In the genomic region with DNA sequence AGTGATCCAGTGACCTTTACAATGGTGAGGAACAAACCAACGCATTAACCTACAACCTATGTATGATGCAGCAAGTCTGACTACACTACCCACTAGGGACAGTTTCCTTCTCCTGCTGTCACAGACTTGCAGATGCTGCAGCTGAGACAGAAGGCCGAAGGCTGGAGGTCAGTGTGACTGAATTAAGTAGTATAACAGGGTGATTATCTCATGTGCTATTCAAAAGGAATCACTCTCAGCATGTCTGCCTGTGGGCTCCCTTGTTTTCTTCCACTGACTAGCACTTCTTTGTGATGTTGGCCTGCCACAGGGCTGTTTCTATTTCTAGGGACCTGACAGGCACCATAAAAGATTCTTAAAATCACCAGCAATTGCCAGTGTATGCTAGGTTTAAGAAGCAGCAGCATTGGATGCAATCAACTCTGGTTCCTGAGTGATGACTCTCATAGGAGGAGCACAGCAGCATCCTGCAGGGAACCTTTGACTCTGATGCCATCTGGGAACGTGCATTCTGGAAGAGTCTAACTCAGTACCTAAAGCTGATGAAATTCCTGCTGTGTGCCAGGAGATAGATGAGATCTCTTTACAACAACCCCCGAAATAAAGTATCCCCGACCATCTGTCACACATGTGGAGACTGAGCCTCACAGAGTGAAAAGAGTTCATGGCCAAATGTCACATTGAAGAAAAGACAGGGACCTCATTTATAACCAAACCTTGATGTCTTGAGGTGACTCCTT, we compare ENCODE assay signal across 17 mouse cellular contexts.
DNase-seq lines count a peak whose midpoint lies in the region; ATAC-seq and TF ChIP-seq lines count a peak whose summit lies in the region.
"Had no signal": no experiment of that assay in that cellular context is flagged by ENCODE, and none has a peak within 500 bp of the region (broad histone marks: within the 10 kb centered on the region; RNA-seq: fewer than 3 reads in every experiment).

No protein-coding gene starts in this region.

- no peaks in the 10 kb centered on the region for H3K4me1 ChIP-seq in embryonic facial prominence, embryonic 11.5 days (ENCODE audit: control insufficient read depth, insufficient read depth, low read length)
- H3K4me1 ChIP-seq in embryonic facial prominence, embryonic 10.5 days: peaks cover 3% of the 10 kb centered on the region
- H3K4me1 ChIP-seq in hindbrain, embryonic 13.5 days (replicated peaks): peaks cover 6% of the 10 kb centered on the region; the same call in 1 of the 2 replicates
- H3K4me1 ChIP-seq in midbrain, embryonic 16.5 days (ENCODE audit: control insufficient read depth, insufficient read depth, low read length): peaks cover 5% of the 10 kb centered on the region; the same call in 1 of the 2 replicates
- H3K4me1 ChIP-seq: lung, embryonic 15.5 days had no signal

- H3K36me3 ChIP-seq in embryonic facial prominence, embryonic 11.5 days (replicated peaks; ENCODE audit: control insufficient read depth, insufficient read depth, low read depth, low read length): no peaks in the 10 kb centered on the region
- H3K36me3 ChIP-seq in embryonic facial prominence, embryonic 10.5 days (replicated peaks): no peaks in the 10 kb centered on the region
- H3K36me3 ChIP-seq in hindbrain, embryonic 13.5 days: no peaks in the 10 kb centered on the region
- H3K36me3 ChIP-seq in midbrain, embryonic 16.5 days (ENCODE audit: control insufficient read depth, insufficient read depth, low read length): no peaks in the 10 kb centered on the region
- H3K36me3 ChIP-seq: lung, embryonic 15.5 days had no signal

- DNase-seq in embryonic facial prominence, embryonic 11.5 days (ENCODE audit: low spot score): no peak
- no peak for DNase-seq in embryonic facial prominence, embryonic 10.5 days (ENCODE audit: low spot score)
- DNase-seq in brain, embryonic 14.5 days (ENCODE audit: low read depth): peak; percentile 52
- no peak for DNase-seq in adrenal gland, postnatal 14 days
- DNase-seq in gastrocnemius, postnatal 25 days: no peak
- no peak for DNase-seq in right cerebral cortex, adult 2 months (ENCODE audit: low spot score in 2 of 2)
- DNase-seq: cerebellum, adult 11 months; heart, adult 11 months; kidney, adult 8-10 months; kidney, postnatal 4 days; left cerebral cortex, postnatal 4 days; thymus, postnatal 25 days had no signal

- ATAC-seq in embryonic facial prominence, embryonic 11.5 days (replicated peaks; ENCODE audit: insufficient number of reproducible peaks, low FRiP score, low TSS enrichment, low read depth): 0 out of 2 replicates have a peak, but pooled peaks have one; percentile 48
- ATAC-seq in hindbrain, embryonic 13.5 days (ENCODE audit: low FRiP score): peak; percentile 57
- peak; percentile 58; the same call in 1 of the 2 replicates for ATAC-seq in midbrain, embryonic 16.5 days
- ATAC-seq: Patski had no signal

- H3K27me3 ChIP-seq in embryonic facial prominence, embryonic 11.5 days (ENCODE audit: control insufficient read depth, insufficient read depth, low read length): no peaks in the 10 kb centered on the region
- H3K27me3 ChIP-seq in embryonic facial prominence, embryonic 10.5 days (replicated peaks; ENCODE audit: low read depth, poor library complexity, severe bottlenecking): no peaks in the 10 kb centered on the region
- H3K27me3 ChIP-seq in hindbrain, embryonic 13.5 days: no peaks in the 10 kb centered on the region
- H3K27me3 ChIP-seq in midbrain, embryonic 16.5 days (ENCODE audit: control insufficient read depth, insufficient read depth, low read depth, low read length): no peaks in the 10 kb centered on the region
- H3K27me3 ChIP-seq: lung, embryonic 15.5 days had no signal

- no peak overlapping the region for H3K4me3 ChIP-seq in embryonic facial prominence, embryonic 11.5 days (ENCODE audit: low read depth, low read length)
- H3K4me3 ChIP-seq in embryonic facial prominence, embryonic 10.5 days: no peak overlapping the region
- no peak overlapping the region for H3K4me3 ChIP-seq in hindbrain, embryonic 13.5 days
- H3K4me3 ChIP-seq in midbrain, embryonic 16.5 days (ENCODE audit: low read depth, low read length): no peak overlapping the region
- H3K4me3 ChIP-seq: lung, embryonic 15.5 days had no signal

- no peaks in the 10 kb centered on the region for H3K9me3 ChIP-seq in embryonic facial prominence, embryonic 11.5 days (replicated peaks; ENCODE audit: control insufficient read depth, low read length)
- H3K9me3 ChIP-seq in embryonic facial prominence, embryonic 10.5 days: no peaks in the 10 kb centered on the region
- H3K9me3 ChIP-seq in hindbrain, embryonic 13.5 days: no peaks in the 10 kb centered on the region
- no peaks in the 10 kb centered on the region for H3K9me3 ChIP-seq in midbrain, embryonic 16.5 days (replicated peaks; ENCODE audit: control insufficient read depth, low read length, poor library complexity, severe bottlenecking)
- H3K9me3 ChIP-seq: lung, embryonic 15.5 days had no signal

- TF ChIP-seq CTCF in brain, embryonic 14.5 days (IDR thresholded peaks at IDR 0.05; ENCODE audit: borderline replicate concordance, extremely low read depth, insufficient read depth, insufficient read length): no peak

- no peak overlapping the region for H3K27ac ChIP-seq in embryonic facial prominence, embryonic 11.5 days (replicated peaks; ENCODE audit: low read depth, low read length)
- no peak overlapping the region for H3K27ac ChIP-seq in embryonic facial prominence, embryonic 10.5 days (replicated peaks)
- H3K27ac ChIP-seq in hindbrain, embryonic 13.5 days: no peak overlapping the region
- H3K27ac ChIP-seq in midbrain, embryonic 16.5 days (ENCODE audit: low read length): no peak overlapping the region
- H3K27ac ChIP-seq: lung, embryonic 15.5 days had no signal

- no peak overlapping the region for H3K9ac ChIP-seq in embryonic facial prominence, embryonic 11.5 days (replicated peaks; ENCODE audit: low read length)
- no peak overlapping the region for H3K9ac ChIP-seq in hindbrain, embryonic 13.5 days
- H3K9ac ChIP-seq in midbrain, embryonic 16.5 days (ENCODE audit: low read depth, low read length): no peak overlapping the region
- H3K9ac ChIP-seq: lung, embryonic 15.5 days had no signal

- 38% methylated on average over 5 of the region's 5 CpGs for WGBS in embryonic facial prominence, embryonic 11.5 days
- WGBS in embryonic facial prominence, embryonic 10.5 days: 49% methylated on average over 5 of the region's 5 CpGs
- 6% methylated on average over 5 of the region's 5 CpGs for WGBS in hindbrain, embryonic 13.5 days
- WGBS in midbrain, embryonic 16.5 days: 20% methylated on average over 5 of the region's 5 CpGs

- no peak overlapping the region for H3K4me2 ChIP-seq in embryonic facial prominence, embryonic 11.5 days (ENCODE audit: low read depth, low read length)
- H3K4me2 ChIP-seq in hindbrain, embryonic 13.5 days: no peak overlapping the region
- no peak overlapping the region for H3K4me2 ChIP-seq in midbrain, embryonic 16.5 days (ENCODE audit: low read length)
- H3K4me2 ChIP-seq: liver, embryonic 11.5 days; lung, embryonic 15.5 days had no signal

- no peak for TF ChIP-seq POLR2A in brain, embryonic 14.5 days (IDR thresholded peaks at IDR 0.05; ENCODE audit: borderline replicate concordance, extremely low read depth, insufficient read depth, insufficient read length, poor library complexity, severe bottlenecking)
